Mouse (Mus musculus) C2C12 (cell line): ENCODE results near the gene Smg9. TPM values are rescaled to one million over a fixed set of nuclear protein-coding genes. Genes with fewer than 3 reads are reported as not detected.

Source experiments
- H3K27me3 ChIP-seq: one replicate; pipeline ENCODE4 v1.6.1; 2011; ENCODE audit not compliant: control insufficient read depth, insufficient read depth, insufficient read length
- H3K36me3 ChIP-seq: one replicate; pipeline ENCODE4 v1.6.1; 2011; ENCODE audit not compliant: control insufficient read depth, insufficient read depth
- H3K4me3 ChIP-seq: one replicate; pipeline ENCODE4 v1.5.1; 2011; ENCODE audit warnings: mild to moderate bottlenecking, control low read depth; ENCODE audit not compliant: poor library complexity, insufficient read depth, severe bottlenecking
- H3K79me2 ChIP-seq: one replicate; pipeline ENCODE4 v1.6.1; 2011; ENCODE audit not compliant: control insufficient read depth, insufficient read depth
- H3K79me3 ChIP-seq: one replicate; pipeline ENCODE4 v1.6.1; 2011; ENCODE audit warnings: low read depth, control low read depth
- H3ac ChIP-seq: one replicate; pipeline ENCODE3; 2011; ENCODE audit warnings: low read depth; ENCODE audit not compliant: control insufficient read depth, insufficient read length
- CEBPB ChIP-seq: IDR thresholded peaks from one replicate; pipeline ENCODE4 v1.6.1; 2011; ENCODE audit warnings: low read depth, mild to moderate bottlenecking, control low read depth, moderate library complexity
- CTCF ChIP-seq: IDR thresholded peaks from one replicate; pipeline ENCODE4 v1.5.1; 2011; ENCODE audit not compliant: control insufficient read depth, insufficient read depth, insufficient read length
- FOSL1 ChIP-seq: IDR thresholded peaks from one replicate; pipeline ENCODE4 v1.8.0; 2011; ENCODE audit warnings: mild to moderate bottlenecking, low read length; ENCODE audit not compliant: poor library complexity, insufficient read depth, severe bottlenecking
- MAX ChIP-seq: IDR thresholded peaks from one replicate; pipeline ENCODE4 v1.6.1; 2011; ENCODE audit warnings: mild to moderate bottlenecking, control low read depth
- MYOD1 ChIP-seq: IDR thresholded peaks from one replicate; pipeline ENCODE4 v1.6.1; 2011; ENCODE audit warnings: low read depth; ENCODE audit not compliant: control insufficient read depth, insufficient read length
- MYOG ChIP-seq: IDR thresholded peaks from one replicate; pipeline ENCODE4 v1.6.1; 2011; ENCODE audit not compliant: control insufficient read depth, insufficient read length; ENCODE audit errors: extremely low read depth
- USF1 ChIP-seq: IDR thresholded peaks from one replicate; pipeline ENCODE4 v1.6.1; 2011; ENCODE audit warnings: low read depth, mild to moderate bottlenecking, control low read depth, moderate library complexity
- polyA plus RNA-seq: library from polyadenylated mRNA; unstranded; fragments of >200 nt; fragmentation: generic; extraction: Trizol; gene quantifications from one replicate; pipeline ENCODE4 v1.2.1, GENCODE M21; 2012; ENCODE audit warnings: missing spikeins

Smg9 gene
- polyA plus RNA-seq, 1 experiment, result 21.8 TPM

DNA sequence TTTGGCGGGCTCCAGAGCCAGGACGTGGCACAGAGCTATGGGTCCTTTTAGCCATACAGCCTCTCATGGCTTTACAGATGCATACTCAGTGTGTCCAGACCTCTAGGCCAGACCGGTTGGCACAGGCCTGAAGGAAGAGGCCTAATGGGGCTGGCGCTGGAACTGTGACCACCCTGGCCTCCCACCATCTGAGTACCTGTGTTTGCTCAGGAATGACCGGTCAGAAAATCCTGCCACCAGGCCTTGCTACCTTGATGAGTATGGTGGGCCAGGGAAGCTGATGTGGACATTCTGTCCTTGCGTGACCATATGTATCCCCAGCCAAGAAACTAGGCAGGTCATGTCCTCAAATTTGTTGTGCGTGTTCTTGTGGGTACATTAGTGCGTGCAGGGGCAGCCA is 27.7 kb downstream of the Smg9 start:
- H3K27me3 ChIP-seq, result no peaks in the 10 kb centered on the region
- no peak overlapping the region for H3ac ChIP-seq
- TF ChIP-seq CEBPB (no peak), MAX (no peak), CTCF (no peak), USF1 (no peak), MYOG (no peak)
- no peak overlapping the region for H3K4me3 ChIP-seq
- H3K36me3 ChIP-seq, result no peaks in the 10 kb centered on the region
- H3K79me3 ChIP-seq, result no peaks in the 10 kb centered on the region
- no peaks in the 10 kb centered on the region for H3K79me2 ChIP-seq

DNA sequence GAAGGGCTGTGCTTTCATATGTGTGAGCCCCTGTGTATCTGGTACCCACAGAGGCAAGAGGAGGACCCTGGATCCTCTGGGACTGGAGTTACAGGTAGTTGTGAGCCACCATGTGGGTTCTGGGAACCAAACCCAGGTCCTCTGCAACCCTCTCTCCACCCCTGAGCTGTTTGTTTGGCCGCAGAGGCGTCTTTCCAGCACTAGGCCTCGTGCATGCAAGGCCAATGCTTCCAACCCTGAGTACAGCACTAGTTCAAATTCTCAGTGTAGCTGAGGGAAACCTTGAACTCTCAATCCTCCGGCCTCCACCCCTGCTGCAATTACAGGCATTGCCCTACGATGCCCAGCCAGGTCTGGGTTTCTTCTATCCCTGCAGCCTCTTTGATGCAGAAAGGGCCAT is 29.3 kb downstream of the Smg9 start:
- no peaks in the 10 kb centered on the region for H3K27me3 ChIP-seq
- H3K79me3 ChIP-seq, result no peaks in the 10 kb centered on the region
- no peak overlapping the region for H3ac ChIP-seq
- H3K4me3 ChIP-seq, result no peak overlapping the region
- no peaks in the 10 kb centered on the region for H3K79me2 ChIP-seq
- TF ChIP-seq CTCF, result no peak
- TF ChIP-seq USF1, result no peak
- TF ChIP-seq FOSL1, result no peak
- TF ChIP-seq CEBPB, result no peak
- TF ChIP-seq MYOG, result no peak
- TF ChIP-seq MYOD1, result no peak
- no peak for TF ChIP-seq MAX
- no peaks in the 10 kb centered on the region for H3K36me3 ChIP-seq

DNA sequence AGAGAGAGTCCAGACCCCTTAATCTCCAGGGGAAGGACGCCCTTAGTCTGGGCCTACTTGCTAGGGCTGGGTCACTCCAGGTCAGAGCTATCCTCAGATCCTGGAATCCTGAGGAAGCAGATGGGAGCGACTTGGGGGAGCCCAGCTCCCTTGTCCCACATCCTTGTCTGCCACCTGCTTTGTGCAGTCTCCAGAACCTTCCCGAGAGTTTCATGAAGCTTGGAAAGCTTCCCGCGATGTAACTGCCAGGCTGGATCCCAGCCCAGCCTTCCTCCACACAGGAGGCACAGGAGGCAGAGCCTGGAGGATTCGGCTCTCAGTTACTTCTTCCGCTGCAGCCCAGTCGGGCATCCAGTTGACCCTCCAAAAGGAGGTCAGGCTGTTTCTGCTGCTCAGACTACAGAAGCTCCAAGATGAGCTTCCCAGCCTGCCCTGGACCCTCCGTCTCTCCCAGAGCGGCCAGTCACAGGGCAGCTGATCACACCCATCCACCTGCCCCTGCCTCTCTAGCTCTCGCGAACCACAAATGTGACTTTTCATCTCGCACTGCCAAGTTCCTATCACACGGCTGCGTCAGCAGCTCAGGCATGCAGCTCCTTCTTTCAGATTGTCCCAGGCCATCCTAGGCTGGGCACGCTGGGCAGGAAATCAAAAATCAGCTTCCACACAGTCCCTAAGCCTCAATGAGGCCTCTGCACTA is 30.1 kb downstream of the Smg9 start:
- Histone ChIP-seq H3K79me2 (no peaks in the 10 kb centered on the region), H3K36me3 (no peaks in the 10 kb centered on the region), H3K4me3 (no peak overlapping the region), H3K27me3 (no peaks in the 10 kb centered on the region), H3K79me3 (no peaks in the 10 kb centered on the region), H3ac (no peak overlapping the region)
- TF ChIP-seq MYOG, result no peak
- TF ChIP-seq MYOD1, result peak; percentile 87

- Histone ChIP-seq H3K36me3 (no peaks in the 10 kb centered on the region), H3K27me3 (no peaks in the 10 kb centered on the region), H3K79me2 (no peaks in the 10 kb centered on the region), H3ac (no peak overlapping the region), H3K79me3 (no peaks in the 10 kb centered on the region), H3K4me3 (no peak overlapping the region)
- no peak for TF ChIP-seq CTCF
- TF ChIP-seq CEBPB, result no peak
- TF ChIP-seq FOSL1, result no peak
- TF ChIP-seq MYOD1, result no peak
- TF ChIP-seq MYOG, result no peak
- no peak for TF ChIP-seq USF1
- no peak for TF ChIP-seq MAX
Measured at GRCm38 (mm10) chr7:24430551-24431345, 31.3 kb downstream of the Smg9 start.

DNA sequence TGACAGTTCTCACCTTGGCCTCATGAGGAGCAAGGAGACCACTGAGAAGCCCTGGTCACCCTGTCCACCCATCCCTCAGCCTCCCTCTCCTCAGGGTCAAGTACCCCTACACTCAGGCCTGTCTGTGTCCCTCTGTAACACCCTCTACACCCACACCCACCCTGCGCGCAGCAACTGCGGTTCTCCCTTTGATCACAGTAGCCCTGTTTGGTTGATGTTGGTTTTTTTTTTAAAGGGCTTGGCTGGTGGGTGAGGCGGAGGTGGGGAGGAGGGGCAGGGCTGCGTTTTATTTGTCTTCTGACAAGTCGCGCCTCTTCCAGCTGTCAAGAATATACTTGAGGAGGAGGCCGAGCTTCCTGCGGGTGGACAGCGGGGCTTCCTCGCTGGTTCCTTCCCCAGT is 32.3 kb downstream of the Smg9 start:
- Histone ChIP-seq H3K27me3 (no peaks in the 10 kb centered on the region), H3K4me3 (no peak overlapping the region), H3K79me2 (no peaks in the 10 kb centered on the region), H3K79me3 (no peaks in the 10 kb centered on the region), H3K36me3 (no peaks in the 10 kb centered on the region), H3ac (no peak overlapping the region)
- TF ChIP-seq USF1, result no peak
- TF ChIP-seq CTCF, result no peak
- no peak for TF ChIP-seq CEBPB
- TF ChIP-seq FOSL1, result no peak
- no peak for TF ChIP-seq MAX
- no peak for TF ChIP-seq MYOD1
- TF ChIP-seq MYOG, result no peak

DNA sequence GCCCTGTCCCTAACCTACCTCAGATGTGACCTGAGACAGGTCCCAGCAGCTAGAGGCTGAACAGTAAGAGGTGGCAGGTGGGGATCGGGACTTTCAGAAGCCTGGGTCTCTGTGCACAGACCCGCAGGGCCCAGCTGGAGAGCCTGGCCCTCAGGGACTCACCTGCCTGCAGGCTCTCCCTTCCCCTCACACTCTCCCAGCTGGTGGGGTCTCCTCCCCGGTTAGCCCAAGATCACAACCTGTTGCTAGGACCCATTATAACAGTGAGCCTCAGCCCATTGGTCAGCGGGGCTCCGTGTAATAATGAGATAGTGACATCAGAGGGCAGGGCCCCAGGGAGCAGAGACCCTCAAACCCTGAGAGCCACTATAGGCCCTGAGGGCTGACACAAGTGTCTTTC is 35.9 kb downstream of the Smg9 start:
- H3K4me3 ChIP-seq, result no peak overlapping the region
- H3K79me3 ChIP-seq, result no peaks in the 10 kb centered on the region
- H3K27me3 ChIP-seq, result no peaks in the 10 kb centered on the region
- H3K79me2 ChIP-seq, result no peaks in the 10 kb centered on the region
- no peak overlapping the region for H3ac ChIP-seq
- TF ChIP-seq CEBPB (no peak), MAX (no peak), FOSL1 (no peak), MYOD1 (no peak), USF1 (no peak), MYOG (no peak)
- H3K36me3 ChIP-seq, result no peaks in the 10 kb centered on the region
